Mouse (Mus musculus): ENCODE data around the gene Ttc41.

GRCm38 (mm10) chr10:86730823-86731499 is 25.4 kb downstream of the Ttc41 start:
- TF ChIP-seq CTCF (IDR thresholded peaks at IDR 0.05; ENCODE audit: extremely low read depth, insufficient read depth, low read length) (peak; percentile 72), POLR2A (IDR thresholded peaks at IDR 0.05; ENCODE audit: extremely low read depth, insufficient read depth, low read length) (0 out of 2 replicates have a peak, but pooled peaks have one; percentile 6)

Measured in cortical plate, adult 2 months (tissue).